Mouse (Mus musculus): ENCODE measurements around the gene A530032D15Rik. TPM values are rescaled to one million over a fixed set of nuclear protein-coding genes. Genes with fewer than 3 reads are reported as not detected.
"Not testable (repeated sequence)": the region's sequence is repeated elsewhere in the genome, so short reads cannot be mapped to it uniquely, and the experiment has no call there.

A530032D15Rik gene
- polyA plus RNA-seq, 1 experiment from 2014 or later = not detected

DNA sequence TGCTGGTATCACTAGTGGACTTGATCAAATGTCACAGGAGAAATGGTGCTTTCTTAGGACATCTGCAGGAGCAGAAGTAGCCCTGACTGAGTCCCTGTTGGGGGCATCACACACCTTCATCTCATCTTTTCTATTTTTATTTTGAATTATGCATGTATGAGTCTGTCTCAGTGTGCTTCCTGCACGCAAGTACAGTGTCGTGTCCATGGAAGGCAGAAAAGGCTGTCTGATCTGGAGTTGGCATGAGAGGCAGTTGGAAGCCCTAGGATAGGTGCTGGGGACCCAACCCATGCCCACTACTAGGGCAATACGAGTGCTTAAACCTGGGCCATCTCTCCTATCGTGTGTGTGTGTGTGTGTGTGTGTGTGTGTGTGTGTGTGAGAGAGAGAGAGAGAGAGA, 4.3 kb downstream of the A530032D15Rik start:
- H3K9ac ChIP-seq; H3K4me3 ChIP-seq; H3K4me2 ChIP-seq; H3K9me3 ChIP-seq; ATAC-seq (ENCODE audit: low FRiP score); H3K27ac ChIP-seq; H3K36me3 ChIP-seq; H3K4me1 ChIP-seq (replicated peaks); H3K27me3 ChIP-seq: not testable (repeated sequence)
- WGBS = 88% methylated on average over 4 of the region's 4 CpGs

DNA sequence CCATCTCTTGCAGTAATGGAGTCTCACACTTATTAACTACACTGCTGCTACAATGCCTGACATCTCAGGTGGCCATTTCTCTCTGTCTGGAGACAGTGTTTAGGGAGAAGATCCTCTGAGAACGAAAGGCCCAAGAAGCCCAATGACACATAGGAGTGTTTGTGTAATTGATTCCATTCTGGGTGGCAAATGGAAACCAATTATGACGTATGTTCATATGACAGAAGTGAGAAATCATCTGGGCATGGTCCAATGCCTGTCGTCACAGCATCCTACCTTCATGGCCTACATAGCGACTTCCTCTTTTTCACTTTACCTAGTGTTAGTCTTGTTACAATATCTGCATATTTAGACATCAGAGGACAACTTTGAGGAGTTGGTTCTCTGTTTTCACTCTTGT, 7.9 kb downstream of the A530032D15Rik start:
- not testable (repeated sequence) for ATAC-seq (ENCODE audit: low FRiP score); H3K27ac ChIP-seq; H3K36me3 ChIP-seq; H3K4me3 ChIP-seq; H3K9me3 ChIP-seq; H3K9ac ChIP-seq; H3K4me1 ChIP-seq (replicated peaks); H3K4me2 ChIP-seq; H3K27me3 ChIP-seq
- 89% methylated on average over 4 of the region's 4 CpGs for WGBS

DNA sequence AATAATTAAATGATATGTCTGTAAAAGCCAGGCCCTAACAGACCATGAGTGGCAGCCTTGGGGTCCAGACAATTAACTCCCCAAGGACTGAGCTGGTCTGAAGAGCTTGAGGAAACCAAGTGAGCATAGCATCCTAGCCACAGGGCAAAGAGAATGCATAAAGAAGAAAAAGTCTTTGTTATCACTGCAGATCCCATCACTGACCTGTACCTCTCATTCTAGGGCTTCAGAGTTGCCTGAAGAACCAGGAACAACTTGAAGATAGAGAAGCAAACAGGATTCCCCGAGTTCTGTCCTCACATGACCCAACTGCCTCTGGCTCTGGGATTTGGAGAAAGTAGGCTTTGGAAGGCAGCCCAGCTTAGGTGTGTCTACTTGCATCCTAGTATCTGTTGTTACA, 9.8 kb downstream of the A530032D15Rik start, which contains the start of gene Gm10553:
TSS of gene Gm10553 (plus strand) at position 301 of the 400 bp plus-strand sequence.
- H3K9me3 ChIP-seq; H3K4me1 ChIP-seq (replicated peaks); ATAC-seq (ENCODE audit: low FRiP score); H3K4me2 ChIP-seq; H3K9ac ChIP-seq; H3K36me3 ChIP-seq; H3K27me3 ChIP-seq; H3K27ac ChIP-seq; H3K4me3 ChIP-seq: not testable (repeated sequence)
- WGBS = 59% methylated on average over 1 of the region's 1 CpGs

DNA sequence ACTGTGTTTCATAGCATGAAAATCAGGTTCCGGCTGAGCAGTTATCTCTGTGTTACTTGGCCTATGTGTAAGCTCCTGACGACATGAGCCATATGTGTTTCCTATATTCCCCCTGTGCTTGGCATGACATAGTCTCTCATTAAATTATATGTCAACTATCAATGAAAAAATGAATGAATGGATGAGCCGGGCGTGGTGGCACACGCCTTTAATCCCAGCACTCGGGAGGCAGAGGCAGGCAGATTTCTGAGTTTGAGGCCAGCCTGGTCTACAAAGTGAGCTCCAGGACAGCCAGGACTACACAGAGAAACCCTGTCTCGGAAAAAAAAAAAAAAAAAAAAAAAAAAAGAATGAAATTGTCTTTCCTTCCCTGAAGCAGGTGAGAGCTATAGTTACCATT, 10.6 kb downstream of the A530032D15Rik start:
- H3K27me3 ChIP-seq; H3K4me1 ChIP-seq (replicated peaks); H3K27ac ChIP-seq; H3K9ac ChIP-seq; H3K4me3 ChIP-seq; H3K36me3 ChIP-seq; ATAC-seq (ENCODE audit: low FRiP score); H3K9me3 ChIP-seq; H3K4me2 ChIP-seq: not testable (repeated sequence)
- WGBS = 81% methylated on average over 6 of the region's 7 CpGs

DNA sequence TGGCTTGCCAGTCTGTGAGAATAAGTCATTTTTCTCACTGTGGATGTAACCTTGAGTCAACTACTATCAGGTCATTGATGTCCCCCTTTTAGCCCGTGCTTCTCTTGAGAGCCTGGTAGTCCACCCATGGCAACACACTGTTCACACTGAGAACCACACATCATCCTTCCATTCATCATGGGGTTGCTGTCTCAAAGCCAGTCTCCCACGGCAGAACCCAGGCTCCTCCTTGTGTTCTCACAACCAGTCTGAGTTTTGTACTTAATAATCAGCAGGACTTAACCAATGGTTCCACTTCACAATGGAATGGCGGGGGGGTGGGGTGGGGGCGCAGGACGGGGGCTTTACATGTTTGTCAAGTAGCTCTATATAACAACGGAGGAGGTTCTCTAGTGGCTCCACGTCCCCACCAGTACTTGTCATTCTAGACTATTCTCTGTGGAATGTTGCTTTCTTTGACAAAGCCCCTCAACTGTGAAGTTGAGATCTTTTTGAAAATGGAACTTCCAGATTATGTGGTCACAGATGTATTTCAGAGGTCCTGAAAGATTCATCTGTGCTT, 16.6 kb downstream of the A530032D15Rik start:
- H3K9me3 ChIP-seq; H3K4me1 ChIP-seq (replicated peaks); H3K27ac ChIP-seq; H3K9ac ChIP-seq; H3K4me2 ChIP-seq; H3K27me3 ChIP-seq; ATAC-seq (ENCODE audit: low FRiP score); H3K4me3 ChIP-seq; H3K36me3 ChIP-seq: not testable (repeated sequence)
- 84% methylated on average over 7 of the region's 7 CpGs for WGBS

DNA sequence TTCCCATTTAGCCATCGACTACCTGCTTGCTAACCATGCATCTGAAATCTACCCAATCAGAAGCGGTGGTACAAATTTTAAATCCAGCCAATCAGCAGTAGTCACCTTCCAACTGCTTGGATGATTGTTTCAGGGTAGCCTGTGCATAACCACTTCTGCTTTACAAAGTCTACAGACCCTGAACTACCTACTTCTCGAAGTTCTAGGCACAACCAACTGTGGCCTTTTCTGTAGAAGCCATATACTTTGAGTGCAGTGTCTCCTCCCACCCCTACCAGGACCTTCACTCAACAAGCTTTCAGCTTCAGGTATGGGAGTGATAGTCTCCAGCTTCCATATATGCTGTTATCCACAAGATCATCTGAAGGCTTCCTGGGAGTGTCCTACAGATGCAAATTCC, 17.5 kb downstream of the A530032D15Rik start:
- ATAC-seq (ENCODE audit: low FRiP score); H3K27me3 ChIP-seq; H3K9me3 ChIP-seq; H3K27ac ChIP-seq; H3K4me1 ChIP-seq (replicated peaks); H3K4me3 ChIP-seq; H3K4me2 ChIP-seq; H3K36me3 ChIP-seq; H3K9ac ChIP-seq: not testable (repeated sequence)
- WGBS = 39% methylated on average over 1 of the region's 3 CpGs

DNA sequence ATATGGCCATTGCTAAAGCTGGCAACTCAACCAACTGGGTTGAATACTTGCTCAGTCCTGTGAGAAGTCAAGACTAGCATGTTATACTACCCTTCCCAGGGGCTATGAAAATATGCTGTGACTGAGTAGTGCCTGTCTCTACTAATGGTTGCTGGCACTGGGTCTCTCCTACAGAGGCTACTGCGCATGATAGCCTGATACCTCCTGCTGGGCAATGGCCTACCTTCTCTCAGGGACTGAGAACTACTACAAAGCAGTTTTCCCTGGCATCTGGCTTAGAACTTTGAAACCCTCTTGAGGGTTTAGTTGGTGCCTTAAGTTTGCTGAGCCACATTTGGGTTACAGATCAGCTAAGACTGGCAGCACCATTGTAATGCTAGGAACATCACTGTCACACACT, 23.4 kb downstream of the A530032D15Rik start:
- H3K36me3 ChIP-seq; H3K9me3 ChIP-seq; H3K4me2 ChIP-seq; H3K27me3 ChIP-seq; H3K4me3 ChIP-seq; H3K9ac ChIP-seq; H3K4me1 ChIP-seq (replicated peaks); H3K27ac ChIP-seq; ATAC-seq (ENCODE audit: low FRiP score): not testable (repeated sequence)
- 64% methylated on average over 1 of the region's 1 CpGs for WGBS

DNA sequence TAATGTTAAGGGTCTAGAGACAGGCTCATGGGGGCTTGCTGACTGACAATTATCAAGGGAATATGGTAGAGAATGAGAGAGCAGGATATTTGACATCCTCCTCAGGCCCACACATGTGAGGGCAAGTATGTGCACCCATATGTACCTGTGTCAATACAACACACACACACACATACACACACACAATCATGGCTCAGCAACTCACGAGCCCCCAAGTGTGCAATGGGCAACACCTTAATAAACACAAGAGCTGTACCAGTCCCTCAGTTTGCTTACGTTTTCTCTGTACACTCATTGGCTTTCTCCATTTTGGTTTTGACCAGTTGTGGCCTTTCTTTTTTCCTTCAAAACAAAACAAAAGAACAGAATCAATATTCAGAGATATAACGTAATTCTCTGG, 24.9 kb downstream of the A530032D15Rik start:
- H3K4me1 ChIP-seq (replicated peaks); H3K27ac ChIP-seq; H3K4me3 ChIP-seq; H3K36me3 ChIP-seq; ATAC-seq (ENCODE audit: low FRiP score); H3K9ac ChIP-seq; H3K27me3 ChIP-seq; H3K4me2 ChIP-seq; H3K9me3 ChIP-seq: not testable (repeated sequence)
- WGBS = 70% methylated on average over 3 of the region's 3 CpGs

DNA sequence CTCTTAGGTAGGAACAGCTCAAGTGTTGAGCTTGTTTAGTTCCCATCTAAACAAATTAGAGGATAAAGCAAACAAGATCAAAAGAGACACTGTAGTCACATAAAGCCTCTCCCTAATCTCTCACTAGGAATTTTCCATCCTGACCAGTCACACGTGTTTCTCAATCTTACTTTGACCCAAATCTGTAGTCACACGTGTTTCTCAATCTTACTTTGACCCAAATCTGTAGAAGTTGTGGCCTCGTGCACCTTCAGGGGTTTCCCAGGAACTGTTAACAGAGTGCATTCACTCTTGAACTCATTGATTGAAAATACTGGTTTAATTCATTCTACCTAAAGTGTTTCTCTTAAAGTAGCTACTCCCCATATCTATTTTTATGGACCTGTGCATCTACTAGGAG, 36.6 kb downstream of the A530032D15Rik start:
- not testable (repeated sequence) for H3K9me3 ChIP-seq; H3K4me1 ChIP-seq (replicated peaks); H3K27ac ChIP-seq; H3K4me2 ChIP-seq; H3K9ac ChIP-seq; H3K36me3 ChIP-seq; ATAC-seq (ENCODE audit: low FRiP score); H3K27me3 ChIP-seq; H3K4me3 ChIP-seq
- WGBS = 78% methylated on average over 3 of the region's 3 CpGs

DNA sequence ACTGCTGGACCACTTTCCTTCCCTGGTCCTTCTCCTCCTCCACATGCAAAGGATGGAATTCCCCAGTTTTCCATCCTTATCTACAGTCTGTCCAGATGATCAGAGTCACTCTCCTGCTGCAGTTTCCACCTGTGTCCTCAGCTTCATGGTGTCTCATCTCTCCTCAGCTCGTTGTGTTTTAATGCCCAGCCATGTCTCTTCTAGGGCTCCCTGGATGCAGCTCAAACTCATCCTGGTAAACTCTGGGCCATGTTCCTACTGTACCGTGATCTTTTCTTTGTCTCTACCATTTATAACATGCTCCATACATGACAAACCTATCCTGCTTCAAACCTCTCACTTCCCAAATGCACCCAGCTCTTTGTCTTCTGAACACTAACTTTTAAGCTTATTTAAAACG, 38.0 kb downstream of the A530032D15Rik start:
- not testable (repeated sequence) for H3K4me1 ChIP-seq (replicated peaks); H3K4me2 ChIP-seq; ATAC-seq (ENCODE audit: low FRiP score); H3K9ac ChIP-seq; H3K4me3 ChIP-seq; H3K36me3 ChIP-seq; H3K27ac ChIP-seq; H3K27me3 ChIP-seq; H3K9me3 ChIP-seq
- 71% methylated on average over 3 of the region's 3 CpGs for WGBS

DNA sequence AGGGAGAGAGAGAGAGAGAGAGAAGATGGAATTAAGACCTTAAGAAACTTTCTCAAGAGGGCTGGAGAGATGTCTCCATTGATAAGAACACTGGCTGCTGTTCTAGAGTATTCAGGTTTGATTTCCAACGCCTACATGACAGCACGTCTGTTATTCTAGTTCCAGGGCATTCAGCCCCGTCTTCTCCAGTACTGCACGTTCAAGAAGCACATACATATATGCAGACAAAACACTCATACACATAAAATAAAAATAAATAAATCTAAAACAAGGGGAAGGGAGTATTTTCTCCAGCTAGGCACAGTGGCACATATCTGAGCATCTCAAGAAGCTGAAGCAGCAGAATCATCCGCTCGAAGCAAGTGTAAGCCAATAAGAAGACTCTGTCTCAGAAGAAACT, 73.9 kb downstream of the A530032D15Rik start:
- WGBS = 79% methylated on average over 6 of the region's 6 CpGs
- not testable (repeated sequence) for H3K4me2 ChIP-seq; H3K27me3 ChIP-seq; H3K9ac ChIP-seq; H3K36me3 ChIP-seq; H3K4me3 ChIP-seq; H3K27ac ChIP-seq; H3K4me1 ChIP-seq (replicated peaks); ATAC-seq (ENCODE audit: low FRiP score); H3K9me3 ChIP-seq

DNA sequence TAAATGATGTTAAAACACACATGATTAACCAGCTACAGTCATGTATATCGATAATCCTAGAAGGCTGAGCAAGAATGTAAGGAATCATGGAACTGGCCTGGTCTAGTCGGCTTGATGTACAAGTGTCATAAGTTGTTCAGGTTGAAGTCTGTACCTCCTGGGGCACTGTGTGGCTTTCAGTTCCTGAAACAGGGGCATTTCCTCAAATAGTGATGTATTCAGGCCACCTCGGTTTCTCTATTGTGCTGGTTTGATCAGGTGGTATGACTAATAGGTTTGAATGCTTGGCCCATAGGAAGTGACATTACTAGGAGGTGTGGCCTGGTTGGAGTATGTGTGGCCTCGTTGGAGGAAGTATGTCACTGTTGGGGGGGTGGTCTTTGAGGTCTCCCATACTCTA, 75.3 kb downstream of the A530032D15Rik start:
- H3K4me2 ChIP-seq; H3K9ac ChIP-seq; H3K27me3 ChIP-seq; H3K9me3 ChIP-seq; H3K4me1 ChIP-seq (replicated peaks); H3K36me3 ChIP-seq; H3K27ac ChIP-seq; ATAC-seq (ENCODE audit: low FRiP score); H3K4me3 ChIP-seq: not testable (repeated sequence)
- WGBS = 95% methylated on average over 3 of the region's 4 CpGs

DNA sequence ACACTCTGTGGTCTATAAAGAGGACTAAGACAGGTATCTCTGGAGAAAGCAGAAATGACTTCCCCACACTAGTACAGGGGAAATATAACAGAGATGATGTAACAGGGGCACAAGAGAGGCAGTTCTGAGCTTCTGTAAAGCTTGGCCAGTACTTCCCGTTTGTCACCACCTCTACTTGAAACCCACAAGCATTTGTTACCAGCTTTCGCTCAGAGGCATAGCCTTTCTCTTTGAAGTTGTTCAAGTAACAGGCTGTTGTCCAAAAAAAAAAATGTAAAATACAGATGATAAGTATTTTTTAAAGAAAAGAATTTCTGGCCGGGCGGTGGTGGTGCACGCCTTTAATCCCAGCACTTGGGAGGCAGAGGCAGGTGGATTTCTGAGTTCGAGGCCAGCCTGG, 76.0 kb downstream of the A530032D15Rik start:
- not testable (repeated sequence) for H3K4me3 ChIP-seq; H3K4me1 ChIP-seq (replicated peaks); H3K9me3 ChIP-seq; ATAC-seq (ENCODE audit: low FRiP score); H3K9ac ChIP-seq; H3K4me2 ChIP-seq; H3K27ac ChIP-seq; H3K27me3 ChIP-seq; H3K36me3 ChIP-seq
- 90% methylated on average over 5 of the region's 6 CpGs for WGBS

All from hindbrain, embryonic 13.5 days (tissue).